Mouse (Mus musculus): ENCODE data around the gene Mpp2. TPM values are rescaled to one million over a fixed set of nuclear protein-coding genes. Genes with fewer than 3 reads are reported as not detected.

The Mpp2 gene
- total RNA-seq, 2 experiments from 2014 or later: 142 to 147 TPM

DNA sequence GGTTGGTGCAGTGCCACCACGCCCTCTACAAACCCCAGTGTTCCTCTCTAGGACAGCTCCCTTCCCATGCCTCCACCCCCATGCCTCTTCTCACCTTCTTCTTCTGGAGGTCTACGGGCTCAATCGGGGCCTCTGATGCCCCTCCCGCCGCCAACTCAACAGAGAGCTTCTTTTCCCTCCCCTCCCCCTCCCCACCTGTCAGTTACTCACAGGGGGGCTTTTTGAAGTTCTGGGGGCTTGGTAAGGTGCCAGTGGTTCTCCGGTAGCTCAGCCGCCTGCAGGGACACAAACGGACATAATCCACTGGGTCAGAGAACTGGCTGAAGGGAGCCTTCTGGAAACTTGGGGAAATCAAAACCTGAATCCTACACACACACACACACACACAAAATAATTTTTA lies 76.8 kb downstream of the Mpp2 start:
- no peak for DNase-seq (ENCODE audit: low spot score in 2 of 2)

DNA sequence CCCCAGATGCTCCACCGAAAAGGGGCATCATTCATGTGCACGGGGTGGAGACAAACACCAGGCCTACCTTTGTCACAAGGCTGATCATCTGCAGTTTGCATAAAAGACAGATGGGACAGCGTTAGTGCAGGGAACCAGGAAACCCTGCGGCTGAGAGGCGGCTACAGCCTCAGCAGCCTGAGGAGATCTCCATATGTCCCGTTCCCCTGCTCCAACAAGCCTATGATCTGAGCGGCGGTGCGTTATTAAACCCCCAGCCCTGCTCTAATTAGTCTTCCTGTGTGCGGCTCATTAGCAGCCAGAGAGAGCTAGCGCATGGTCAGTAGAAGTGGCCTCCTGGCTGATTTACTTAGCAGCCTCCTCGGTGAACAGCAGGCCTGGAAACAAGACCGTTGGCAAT lies 78.2 kb downstream of the Mpp2 start:
- DNase-seq (ENCODE audit: low spot score in 2 of 2): peak; percentile 39 to 64

DNA sequence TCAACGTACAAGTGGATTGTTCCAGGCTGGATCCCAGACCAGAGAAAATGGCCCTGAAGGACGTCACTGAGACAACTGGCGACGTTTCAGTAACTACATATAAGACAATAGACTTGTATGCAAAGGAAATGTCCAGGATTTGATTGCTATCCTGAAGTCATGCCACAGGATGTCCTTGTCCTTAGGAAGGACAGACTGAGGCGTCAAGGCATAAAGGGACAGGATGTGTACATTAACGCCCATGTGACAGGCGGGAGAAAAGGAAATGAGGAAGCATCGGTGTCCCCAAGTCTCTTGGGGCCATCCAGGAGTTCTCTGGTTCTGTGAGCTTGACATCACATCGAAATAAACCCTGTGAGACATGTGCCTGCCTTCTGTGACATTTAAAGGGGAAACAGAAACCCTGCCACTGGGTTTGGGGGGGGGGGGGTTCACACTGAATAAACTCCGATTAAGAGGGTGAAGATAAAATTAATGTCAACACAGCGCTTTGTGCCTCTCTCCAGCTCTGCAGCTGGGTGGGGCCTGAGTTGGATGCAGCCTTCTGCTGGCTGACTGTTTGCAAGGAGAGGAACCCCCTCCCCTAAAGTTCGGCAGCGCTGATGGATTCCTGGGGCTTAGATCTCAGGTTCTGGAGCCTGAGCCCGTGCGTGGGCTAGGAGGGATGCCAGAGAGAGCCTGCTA lies 79.2 kb downstream of the Mpp2 start:
- no peak for DNase-seq (ENCODE audit: low spot score in 2 of 2)

DNA sequence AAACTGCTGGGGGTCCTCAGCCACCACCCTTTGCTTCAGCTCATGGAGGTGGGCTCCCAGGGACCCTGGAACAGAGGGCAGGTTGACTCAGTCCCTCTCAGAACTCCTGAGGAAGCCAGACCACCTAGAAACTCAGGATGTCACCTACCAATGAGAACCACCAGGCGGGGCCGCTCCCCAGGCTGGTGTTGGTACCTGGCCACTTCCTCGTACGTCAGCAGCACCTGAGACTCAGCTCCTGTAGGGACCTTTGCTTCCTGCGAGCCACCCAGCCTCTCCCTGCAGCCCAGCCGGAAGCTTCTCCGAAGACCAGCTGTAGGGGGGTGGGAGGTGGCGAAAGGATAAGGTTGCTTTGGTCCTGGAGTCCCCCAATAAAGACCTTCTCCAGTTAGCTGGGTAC lies 79.9 kb downstream of the Mpp2 start:
- DNase-seq (ENCODE audit: low spot score in 2 of 2): no peak

Other genes starting within 250 kb of the Mpp2 start
- gene Meox1, start 194.1 kb downstream of the Mpp2 start, total RNA-seq (2021): under 1 TPM; 0.64 to 0.86 TPM
- under 1 TPM in 1 of 2 experiments, not detected in 1; 0.15 TPM for gene Sost, start 121.5 kb downstream of the Mpp2 start, total RNA-seq (2021)
- gene Cfap97d1, start 104.2 kb downstream of the Mpp2 start, total RNA-seq (2021): not detected
- gene Dusp3, start 101.5 kb downstream of the Mpp2 start, total RNA-seq (2021): 100 to 1,000 TPM; 158 TPM
- 10 to 100 TPM; 85.5 to 88.9 TPM for gene Mpp3, start 60.1 kb downstream of the Mpp2 start, total RNA-seq (2021)
- gene Cd300lg, start 47.0 kb downstream of the Mpp2 start, total RNA-seq (2021): not detected
- not detected for gene Ppy, start 12.8 kb upstream of the Mpp2 start, total RNA-seq (2021)
- gene Pyy, start 19.3 kb upstream of the Mpp2 start, total RNA-seq (2021): not detected
- not detected for gene Nags, start 57.0 kb upstream of the Mpp2 start, total RNA-seq (2021)
- gene Tmem101, start 67.9 kb upstream of the Mpp2 start, total RNA-seq (2021): 10 to 100 TPM; 25.0 to 27.2 TPM
- gene Lsm12, start 96.8 kb upstream of the Mpp2 start, total RNA-seq (2021): 10 to 100 TPM; 59.3 to 59.4 TPM
- gene G6pc3, start 101.1 kb upstream of the Mpp2 start, total RNA-seq (2021): 10 to 100 TPM; 61.0 to 65.1 TPM
- gene Hdac5, start 141.7 kb upstream of the Mpp2 start, total RNA-seq (2021): 100 to 1,000 TPM; 258 to 266 TPM
- gene BC030867, start 160.4 kb upstream of the Mpp2 start, total RNA-seq (2021): 1 to 10 TPM in 1 of 2 experiments, under 1 TPM in 1; 0.86 to 1.8 TPM
- gene Asb16, start 180.2 kb upstream of the Mpp2 start, total RNA-seq (2021): 1 to 10 TPM; 2.3 to 2.9 TPM
- gene Tmub2, start 196.4 kb upstream of the Mpp2 start, total RNA-seq (2021): 10 to 100 TPM; 62.3 to 67.6 TPM
- 100 to 1,000 TPM; 168 to 171 TPM for gene Atxn7l3, start 208.1 kb upstream of the Mpp2 start, total RNA-seq (2021)
- 100 to 1,000 TPM; 131 to 135 TPM for gene Ubtf, start 231.2 kb upstream of the Mpp2 start, total RNA-seq (2021)